Mouse (Mus musculus) embryonic facial prominence, embryonic 14.5 days (tissue): ENCODE measurements at regions not wholly inside any gene's neighbourhood (a gene's known extent, or its start where the extent isn't known, plus 50 kb on each side); places are given as distances from the start of the nearest gene placed in this dataset.
"Not testable (repeated sequence)": the region's sequence is repeated elsewhere in the genome, so short reads cannot be mapped to it uniquely, and the experiment has no call there.

ENCODE experiments used
- ATAC-seq: fragments of 200-750 bp; cut with Nextera tagmentation; 2 replicates; pipeline ENCODE4 v1.8.0; 2017; ENCODE audit warnings: low read depth, moderate number of reproducible peaks, moderate TSS enrichment
- DNase-seq: peaks from one replicate; pipeline ENCODE4 v3.0.0-alpha.2; 2015; ENCODE audit warnings: low spot score
- H3K27ac ChIP-seq: fragments of 300-500 bp; sonication (generic); replicated peaks from 2 replicates; pipeline ENCODE4 v1.5.1; 2014; ENCODE audit warnings: low read depth, mild to moderate bottlenecking, low read length, moderate library complexity
- H3K27me3 ChIP-seq: fragments of 300-500 bp; sonication (generic); replicated peaks from 2 replicates; pipeline ENCODE4 v1.6.1; 2014; ENCODE audit warnings: low read length; ENCODE audit not compliant: control insufficient read depth, insufficient read depth
- H3K36me3 ChIP-seq: fragments of 300-500 bp; sonication (generic); 2 replicates; pipeline ENCODE4 v1.6.1; 2014; ENCODE audit warnings: low read length, mixed read lengths; ENCODE audit not compliant: control insufficient read depth, insufficient read depth
- H3K4me1 ChIP-seq: fragments of 300-500 bp; sonication (generic); 2 replicates; pipeline ENCODE4 v1.6.1; 2014; ENCODE audit warnings: antibody characterized with exemption, low read length; ENCODE audit not compliant: control insufficient read depth, insufficient read depth
- H3K4me2 ChIP-seq: fragments of 300-500 bp; sonication (generic); 2 replicates; pipeline ENCODE4 v1.6.1; 2014; ENCODE audit warnings: low read depth, mild to moderate bottlenecking, low read length, moderate library complexity, mixed read lengths
- H3K4me3 ChIP-seq: fragments of 300-500 bp; sonication (generic); 2 replicates; pipeline ENCODE4 v1.5.1; 2014; ENCODE audit warnings: low read depth, mild to moderate bottlenecking, low read length
- H3K9ac ChIP-seq: fragments of 300-500 bp; sonication (generic); 2 replicates; pipeline ENCODE4 v1.6.1; 2014; ENCODE audit warnings: low read depth, mild to moderate bottlenecking, low read length, moderate library complexity, mixed read lengths
- H3K9me3 ChIP-seq: fragments of 300-500 bp; sonication (generic); 2 replicates; pipeline ENCODE4 v1.6.1; 2016; ENCODE audit warnings: low read length; ENCODE audit not compliant: control insufficient read depth
- WGBS: fragments of 180-500 bp; shearing (Covaris S2); extraction: QIAGEN DNeasy Blood & Tissue Kit; methylation state at CpG from one replicate; pipeline ENCODE4 v1.1.7; 2014; 5-methylcytosine and 5-hydroxymethylcytosine counted together

DNA sequence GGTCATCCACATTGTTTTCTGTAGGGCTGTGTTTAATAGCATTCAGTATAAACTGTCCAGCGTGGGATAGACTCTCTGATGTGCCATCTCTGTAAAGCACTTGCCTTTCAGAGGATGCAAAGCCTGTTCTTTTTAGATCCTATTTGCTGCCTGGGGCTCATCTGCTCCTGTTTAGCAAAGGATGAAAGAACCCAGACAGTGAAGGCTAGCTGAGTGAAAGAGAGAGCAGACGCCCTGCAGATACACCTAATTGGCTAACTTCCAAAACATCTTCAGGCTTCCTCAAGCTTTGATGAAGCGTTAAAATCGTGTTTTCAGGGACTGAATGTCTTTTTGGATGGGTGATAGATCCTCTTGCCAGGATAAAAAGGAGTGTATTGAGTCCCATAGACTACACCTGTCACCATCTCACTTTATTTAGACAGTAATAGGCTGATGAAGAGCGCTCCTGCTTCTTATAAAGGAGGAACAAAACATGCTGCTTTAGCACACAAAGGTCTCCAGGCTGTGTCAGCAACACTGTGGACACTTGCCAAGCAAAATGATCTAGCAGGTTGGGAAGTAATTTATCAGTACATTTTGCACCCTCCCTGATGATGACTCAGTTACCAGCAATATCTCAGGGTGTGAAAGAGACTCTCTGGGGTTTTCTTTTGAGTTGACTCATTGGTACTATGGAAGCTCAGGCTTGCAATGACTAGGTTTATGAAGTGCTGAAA lies 4717.3 kb downstream of the 9330182O14Rik start:
- ATAC-seq (peak; percentile 50; the same call in 1 of the 2 replicates), DNase-seq (peak; percentile 44)
- Histone ChIP-seq H3K9ac (no peak overlapping the region), H3K9me3 (no peaks in the 10 kb centered on the region), H3K4me3 (no peak overlapping the region), H3K4me2 (no peak overlapping the region), H3K27me3 (no peaks in the 10 kb centered on the region), H3K4me1 (no peaks in the 10 kb centered on the region), H3K27ac (no peak overlapping the region), H3K36me3 (no peaks in the 10 kb centered on the region)
- 25% methylated on average over 5 of the region's 5 CpGs for WGBS

DNA sequence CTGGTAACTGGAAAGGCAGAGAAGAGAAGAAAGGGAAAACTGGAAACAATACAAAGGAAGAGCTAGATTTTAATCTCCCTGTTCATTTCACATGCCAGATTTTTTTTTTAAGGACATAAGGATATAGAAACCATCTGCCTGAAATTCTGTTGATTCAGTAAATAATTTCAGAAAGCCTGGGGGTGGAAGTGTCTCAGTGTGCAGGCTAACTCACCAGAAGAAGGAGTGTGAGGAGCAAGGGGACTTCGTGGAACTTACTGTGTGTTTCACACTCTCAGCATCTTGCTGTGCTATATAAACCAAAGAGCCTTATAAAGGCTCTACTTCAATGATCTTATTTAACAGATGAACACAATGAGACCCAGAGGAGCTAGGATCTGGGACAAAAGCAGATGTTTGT lies 4722.9 kb downstream of the 9330182O14Rik start:
- H3K4me2 ChIP-seq = no peak overlapping the region
- 69% methylated on average over 1 of the region's 1 CpGs for whole genome bisulfite sequencing
- no peak for ATAC-seq
- H3K27ac ChIP-seq = no peak overlapping the region
- no peak for DNase-seq
- no peaks in the 10 kb centered on the region for H3K27me3 ChIP-seq
- H3K4me3 ChIP-seq = no peak overlapping the region
- H3K4me1 ChIP-seq = no peaks in the 10 kb centered on the region
- H3K36me3 ChIP-seq = no peaks in the 10 kb centered on the region
- no peak overlapping the region for H3K9ac ChIP-seq
- no peaks in the 10 kb centered on the region for H3K9me3 ChIP-seq

DNA sequence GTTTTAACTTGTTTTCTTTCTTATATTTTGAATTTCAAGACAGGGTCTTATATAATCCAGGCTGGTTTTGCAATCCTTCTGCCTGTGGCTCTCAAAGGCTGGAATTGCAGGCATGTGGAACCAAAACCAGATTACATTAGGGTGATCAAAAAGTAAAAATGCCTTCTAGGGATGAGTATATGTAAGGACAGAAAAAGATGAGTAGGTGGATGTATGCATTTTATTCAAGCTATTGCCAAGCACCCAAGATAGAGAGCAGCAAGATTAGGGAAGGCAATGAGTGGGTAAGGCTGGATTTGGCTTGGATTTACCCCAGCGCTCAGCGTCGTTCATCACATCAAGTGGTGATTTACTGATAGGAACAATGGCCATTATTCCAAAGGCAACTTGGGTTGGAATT lies 4725.2 kb downstream of the 9330182O14Rik start:
- no peak for DNase-seq
- no peaks in the 10 kb centered on the region for H3K9me3 ChIP-seq
- WGBS = 86% methylated on average over 3 of the region's 3 CpGs
- no peak overlapping the region for H3K4me2 ChIP-seq
- no peak for ATAC-seq
- H3K4me1 ChIP-seq = no peaks in the 10 kb centered on the region
- no peaks in the 10 kb centered on the region for H3K36me3 ChIP-seq
- H3K27me3 ChIP-seq = no peaks in the 10 kb centered on the region
- H3K9ac ChIP-seq = no peak overlapping the region
- H3K27ac ChIP-seq = no peak overlapping the region
- no peak overlapping the region for H3K4me3 ChIP-seq

DNA sequence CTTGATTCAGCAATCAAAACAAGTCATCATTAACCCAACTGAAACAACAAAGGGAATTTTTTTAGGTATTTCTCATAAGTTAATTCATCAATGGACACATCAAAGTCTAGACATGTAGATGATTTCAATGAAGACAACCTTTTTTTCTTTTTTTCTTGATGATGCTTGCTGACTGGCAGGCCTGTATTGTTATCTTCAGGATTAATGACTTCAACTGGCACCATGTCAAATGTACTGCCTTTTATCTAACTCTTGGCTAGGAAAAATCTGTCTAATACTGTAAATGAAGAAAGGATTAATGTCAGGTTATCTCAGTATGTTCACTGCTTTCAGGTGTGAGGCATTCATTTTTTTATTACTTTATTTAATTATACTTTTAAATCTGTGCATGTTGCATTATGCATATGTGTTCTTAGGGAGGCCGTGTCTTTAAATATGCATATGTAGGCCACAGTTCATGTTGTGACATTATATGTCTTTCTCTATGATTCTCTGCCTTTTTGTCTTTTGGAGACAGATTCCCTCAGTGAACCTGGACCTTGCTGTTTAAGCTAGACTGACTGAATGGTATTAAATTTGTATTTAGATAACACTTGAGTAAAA lies 4726.1 kb downstream of the 9330182O14Rik start:
- DNase-seq (no peak), ATAC-seq (no peak)
- no peak overlapping the region for H3K4me2 ChIP-seq
- H3K9ac ChIP-seq = no peak overlapping the region
- 88% methylated on average over 1 of the region's 1 CpGs for WGBS
- H3K4me3 ChIP-seq = no peak overlapping the region
- H3K9me3 ChIP-seq = no peaks in the 10 kb centered on the region
- no peaks in the 10 kb centered on the region for H3K27me3 ChIP-seq
- H3K27ac ChIP-seq = no peak overlapping the region
- H3K36me3 ChIP-seq = no peaks in the 10 kb centered on the region
- no peaks in the 10 kb centered on the region for H3K4me1 ChIP-seq

DNA sequence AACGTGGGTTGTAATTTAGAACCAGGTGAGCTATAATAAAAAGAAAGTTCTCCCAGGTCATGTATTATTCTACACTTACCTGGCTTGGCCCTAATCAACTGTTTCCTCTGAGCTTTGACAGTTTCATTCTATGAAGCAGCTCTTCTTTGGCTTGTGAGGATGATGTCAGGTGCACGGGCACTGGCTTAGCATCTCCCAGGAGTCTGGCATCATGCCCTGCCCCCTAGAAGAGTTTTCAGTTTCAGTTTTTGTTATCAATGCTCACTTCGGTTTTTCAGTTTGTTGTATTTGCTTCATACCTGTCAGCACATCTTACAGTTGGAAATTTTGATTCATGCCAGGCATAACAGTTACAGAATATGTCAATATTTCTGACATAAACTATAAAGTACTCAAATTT lies 4734.4 kb downstream of the 9330182O14Rik start:
- no peak overlapping the region for H3K9ac ChIP-seq

DNA sequence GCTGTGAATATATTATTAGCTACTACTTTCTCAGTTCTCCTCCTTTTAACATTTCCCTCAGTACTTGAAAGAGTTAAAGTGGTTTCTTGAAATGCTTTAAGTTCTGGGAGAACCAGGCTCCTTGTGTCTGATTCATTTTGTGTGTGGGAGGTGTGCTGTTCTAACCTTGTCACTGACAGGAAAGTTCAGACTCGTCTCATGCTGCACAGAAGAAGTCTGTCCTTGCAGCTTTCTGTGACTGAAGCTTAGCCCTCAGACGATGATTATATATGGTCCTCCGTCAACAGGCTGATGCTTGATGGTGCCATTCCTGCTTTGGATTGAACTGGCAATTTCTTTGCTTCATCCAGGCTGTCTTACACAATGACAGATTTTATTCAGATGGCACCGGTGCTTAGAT lies 4734.9 kb downstream of the 9330182O14Rik start:
- Histone ChIP-seq H3K4me2 (no peak overlapping the region), H3K9ac (no peak overlapping the region), H3K27me3 (no peaks in the 10 kb centered on the region), H3K36me3 (no peaks in the 10 kb centered on the region), H3K27ac (no peak overlapping the region), H3K9me3 (no peaks in the 10 kb centered on the region), H3K4me3 (no peak overlapping the region), H3K4me1 (no peaks in the 10 kb centered on the region)
- ATAC-seq (no peak), DNase-seq (no peak)
- WGBS = 68% methylated on average over 4 of the region's 4 CpGs

More for the DNA sequence above, 4734.4 kb downstream of the 9330182O14Rik start:
- ATAC-seq (no peak), DNase-seq (no peak)
- no peaks in the 10 kb centered on the region for H3K4me1 ChIP-seq
- no peak overlapping the region for H3K27ac ChIP-seq
- 77% methylated on average over 3 of the region's 3 CpGs for WGBS
- H3K4me2 ChIP-seq = no peak overlapping the region
- no peaks in the 10 kb centered on the region for H3K36me3 ChIP-seq
- H3K9me3 ChIP-seq = no peaks in the 10 kb centered on the region
- H3K27me3 ChIP-seq = no peaks in the 10 kb centered on the region
- no peak overlapping the region for H3K4me3 ChIP-seq

DNA sequence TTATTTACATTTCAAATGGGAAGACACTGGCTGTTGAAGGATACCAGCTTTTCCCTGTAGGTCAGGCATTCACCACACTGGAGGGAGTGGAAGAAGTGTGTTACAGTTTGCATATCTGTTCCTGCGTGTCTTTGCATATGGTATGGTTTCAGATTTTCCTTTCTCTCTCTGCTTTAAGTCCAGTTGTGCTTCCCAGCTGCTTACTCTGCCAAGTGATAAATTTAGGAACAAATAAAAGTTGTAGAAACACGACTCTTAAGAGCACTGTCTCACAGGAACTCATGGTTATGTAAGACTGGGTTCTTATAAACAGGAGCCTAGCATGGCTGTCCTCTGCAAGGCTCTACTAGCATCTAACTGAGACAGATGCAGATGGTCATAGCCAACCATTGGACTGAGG lies 4735.5 kb downstream of the 9330182O14Rik start:
- Histone ChIP-seq H3K9ac (no peak overlapping the region), H3K27me3 (no peaks in the 10 kb centered on the region), H3K9me3 (no peaks in the 10 kb centered on the region), H3K4me1 (no peaks in the 10 kb centered on the region), H3K4me3 (no peak overlapping the region), H3K4me2 (no peak overlapping the region), H3K27ac (no peak overlapping the region), H3K36me3 (no peaks in the 10 kb centered on the region)
- ATAC-seq (no peak), DNase-seq (no peak)
- 70% methylated on average over 2 of the region's 2 CpGs for WGBS

DNA sequence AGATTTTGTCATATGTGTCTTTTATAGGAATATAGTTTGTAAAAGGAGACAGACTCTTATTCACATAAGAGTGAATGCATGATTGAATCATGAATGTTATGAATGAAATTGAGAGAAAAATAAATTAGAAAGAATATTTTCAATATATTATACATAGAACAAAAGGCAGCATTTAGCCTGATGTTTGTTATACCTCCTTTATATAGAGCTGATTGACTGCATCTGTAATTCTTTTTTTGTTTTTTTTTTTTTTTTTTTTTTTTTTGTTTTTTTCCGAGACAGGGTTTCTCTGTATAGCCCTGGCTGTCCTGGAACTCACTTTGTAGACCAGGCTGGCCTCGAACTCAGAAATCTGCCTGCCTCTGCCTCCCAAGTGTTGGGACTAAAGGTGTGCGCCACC lies 4736.8 kb downstream of the 9330182O14Rik start:
- not testable (repeated sequence) for H3K4me3 ChIP-seq, ATAC-seq, H3K9me3 ChIP-seq, H3K27me3 ChIP-seq, H3K27ac ChIP-seq, H3K4me2 ChIP-seq, H3K4me1 ChIP-seq, DNase-seq, H3K9ac ChIP-seq, H3K36me3 ChIP-seq
- WGBS = 86% methylated on average over 3 of the region's 3 CpGs

DNA sequence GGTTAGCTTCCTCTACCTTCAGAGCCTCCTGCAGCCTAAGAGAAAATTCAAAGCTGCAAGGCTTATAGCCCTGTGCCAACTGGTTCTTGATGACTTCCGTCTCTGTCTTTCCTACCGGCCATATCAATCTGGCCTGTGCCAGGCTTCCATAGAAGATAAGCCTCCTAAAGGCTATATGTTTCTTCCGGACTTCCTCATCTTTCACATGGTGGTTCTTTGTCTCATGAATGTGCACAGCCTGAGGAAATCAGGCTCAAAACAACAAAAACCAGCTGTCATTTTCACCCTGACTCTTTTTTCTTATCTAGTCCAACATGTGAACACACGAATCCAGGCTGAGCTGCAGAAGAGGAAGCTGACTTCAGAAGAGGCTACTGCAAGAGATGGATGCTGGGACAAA lies 4748.1 kb downstream of the 9330182O14Rik start:
- Histone ChIP-seq H3K36me3 (no peaks in the 10 kb centered on the region), H3K4me2 (no peak overlapping the region), H3K4me1 (no peaks in the 10 kb centered on the region), H3K27ac (no peak overlapping the region), H3K4me3 (no peak overlapping the region), H3K9ac (no peak overlapping the region), H3K27me3 (no peaks in the 10 kb centered on the region), H3K9me3 (no peaks in the 10 kb centered on the region)
- DNase-seq (no peak), ATAC-seq (no peak)
- WGBS = 82% methylated on average over 4 of the region's 4 CpGs
